ENCODE assay signal across 21 mouse cellular contexts in genomic region chr5:58108665-58109364, GRCm38 (mm10).
"Had no signal": no experiment of that assay in that cellular context is flagged by ENCODE, and none has a peak within 500 bp of the region (broad histone marks: within the 10 kb centered on the region; RNA-seq: fewer than 3 reads in every experiment).

No protein-coding gene starts in this region.

- H3K4me3 ChIP-seq: lung, embryonic 15.5 days; megakaryocyte, embryonic 14.5 days; midbrain, embryonic 12.5 days; myocyte; neural tube, embryonic 13.5 days; neural tube, embryonic 15.5 days had no signal

- H3K4me2 ChIP-seq: lung, embryonic 15.5 days; midbrain, embryonic 12.5 days; neural tube, embryonic 13.5 days; neural tube, embryonic 15.5 days had no signal

- ATAC-seq: lung, postnatal 0 days; midbrain, embryonic 16.5 days had no signal

- H3K27ac ChIP-seq: lung, embryonic 15.5 days; macrophage; midbrain, embryonic 12.5 days; neural tube, embryonic 13.5 days; neural tube, embryonic 15.5 days had no signal

- DNase-seq: lung, adult 2 months; lung, postnatal 14 days; lung, postnatal 36 days; midbrain, embryonic 14.5 days; retina, postnatal 1 day; right cerebral cortex, adult 18-20 months; right cerebral cortex, postnatal 25 days; right cerebral cortex, postnatal 4 days; spleen, adult 18-20 months; thymus, adult 18-20 months; thymus, postnatal 14 days; thymus, postnatal 36 days had no signal

- H3K36me3 ChIP-seq: lung, embryonic 15.5 days; midbrain, embryonic 12.5 days; neural tube, embryonic 13.5 days; neural tube, embryonic 15.5 days had no signal

- H3K9me3 ChIP-seq: lung, embryonic 15.5 days; megakaryocyte, embryonic 14.5 days; midbrain, embryonic 12.5 days; neural tube, embryonic 13.5 days; neural tube, embryonic 15.5 days had no signal

- H3K9ac ChIP-seq: lung, embryonic 15.5 days; midbrain, embryonic 12.5 days; neural tube, embryonic 13.5 days; neural tube, embryonic 15.5 days had no signal

- H3K27me3 ChIP-seq: lung, embryonic 15.5 days; megakaryocyte, embryonic 14.5 days; midbrain, embryonic 12.5 days; neural tube, embryonic 13.5 days; neural tube, embryonic 15.5 days had no signal

- H3K4me1 ChIP-seq: lung, embryonic 15.5 days; megakaryocyte, embryonic 14.5 days; midbrain, embryonic 12.5 days; neural tube, embryonic 13.5 days; neural tube, embryonic 15.5 days had no signal
